Mouse (Mus musculus): ENCODE data around the gene Foxred2.

Gene Foxred2

GRCm38 (mm10) chr15:77956404-77956901 is at the start of gene Foxred2:
Gene Foxred2 (minus strand): TSS chr15:77956722.
- DNase-seq: peak; percentile 82

GRCm38 (mm10) chr15:78003929-78004328 is 47.4 kb upstream of the Foxred2 start:
- peak; percentile 2 for DNase-seq

GRCm38 (mm10) chr15:78001400-78001799 is 44.9 kb upstream of the Foxred2 start:
- no peak for DNase-seq

DNA sequence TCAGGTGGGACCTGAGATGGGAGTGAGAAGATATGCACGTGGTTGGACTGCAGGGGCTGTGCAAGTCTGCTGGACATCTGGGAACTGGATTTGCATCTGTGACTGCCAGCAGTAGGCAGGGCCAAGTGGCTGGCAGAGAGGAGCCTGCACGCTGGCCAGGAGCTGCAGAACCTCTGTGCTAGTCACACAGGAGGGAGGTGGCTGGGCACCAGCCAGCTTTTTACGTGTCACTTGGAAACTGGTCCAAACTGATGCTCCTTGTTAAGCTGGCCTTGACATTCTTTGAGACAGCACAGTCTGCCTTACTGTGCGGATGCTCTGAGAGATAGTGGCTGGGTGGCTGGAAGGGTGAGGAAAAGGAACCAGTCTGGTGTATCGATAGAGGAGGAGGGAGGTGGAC is 32.0 kb upstream of the Foxred2 start:
- DNase-seq: no peak

GRCm38 (mm10) chr15:77983391-77983790 is 26.9 kb upstream of the Foxred2 start:
- no peak for DNase-seq

- peak; percentile 28 for DNase-seq
Measured at GRCm38 (mm10) chr15:77982195-77982939, 25.8 kb upstream of the Foxred2 start.

GRCm38 (mm10) chr15:77981181-77981680 is 24.7 kb upstream of the Foxred2 start:
- no peak for DNase-seq

DNA sequence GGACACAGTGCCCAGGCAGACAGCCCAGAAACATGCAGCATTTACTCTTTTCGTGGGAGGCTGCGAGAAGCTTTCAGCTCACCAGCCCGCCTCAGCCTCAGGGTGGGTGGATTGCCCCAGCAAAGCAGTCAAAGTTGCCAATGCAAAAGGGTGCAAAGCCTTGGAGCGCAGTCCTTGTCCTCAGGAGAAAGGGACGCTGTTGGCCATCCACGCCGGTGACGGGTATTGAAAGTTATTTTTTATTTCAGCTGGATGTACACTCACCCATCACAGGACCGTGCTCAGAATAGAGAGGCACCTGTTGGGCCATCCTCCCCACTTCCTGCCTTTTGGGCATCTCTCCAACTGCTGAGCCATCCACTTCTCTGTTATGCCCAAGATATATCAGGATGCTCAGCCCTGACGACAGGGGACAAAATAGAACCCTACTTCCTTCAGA is 22.9 kb upstream of the Foxred2 start:
- DNase-seq: no peak

GRCm38 (mm10) chr15:77977663-77978062 is 21.1 kb upstream of the Foxred2 start:
- DNase-seq: no peak

- DNase-seq: no peak
Measured at GRCm38 (mm10) chr15:77974165-77974841, 17.8 kb upstream of the Foxred2 start.

DNA sequence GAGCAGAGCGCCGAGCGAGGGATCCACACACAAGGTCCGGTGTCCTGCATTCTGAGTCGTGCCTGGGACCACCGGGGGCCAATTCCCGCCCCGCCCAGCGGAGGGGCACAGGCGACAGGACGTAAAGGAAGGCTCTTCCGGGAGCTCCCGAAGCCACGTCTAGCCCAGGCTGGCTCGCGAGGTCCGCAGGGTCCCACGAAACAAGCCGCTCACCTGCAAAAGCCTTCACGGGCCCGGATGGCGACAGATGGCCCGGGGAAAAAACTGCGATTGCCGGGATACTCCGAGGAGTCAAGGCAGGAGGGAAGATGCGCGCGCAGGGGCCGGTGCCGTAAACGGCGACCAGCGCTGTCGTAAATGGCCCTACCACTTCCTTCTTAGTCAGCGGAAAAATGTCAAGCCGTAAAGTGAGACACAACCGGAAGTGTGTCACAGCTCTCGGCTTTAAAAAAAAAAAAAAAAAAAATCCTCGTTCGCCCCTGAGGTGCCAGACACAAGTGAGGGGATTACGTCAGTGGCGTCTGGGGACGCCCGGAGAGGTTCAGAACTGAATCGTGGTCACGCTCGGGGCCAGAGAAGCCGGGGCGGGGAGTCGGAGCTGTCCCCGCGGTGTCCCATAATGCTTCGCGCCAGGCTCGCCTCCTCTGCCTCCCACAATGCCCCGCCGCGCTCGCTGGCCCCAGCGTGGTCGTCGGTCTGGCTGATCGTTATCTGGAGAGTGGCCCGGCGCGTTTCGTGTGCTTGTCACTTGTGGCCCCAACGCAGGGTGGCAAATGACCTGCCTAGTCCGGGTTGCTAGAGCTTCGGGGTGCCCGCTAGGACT is 14.2 kb upstream of the Foxred2 start, which contains the start of gene Eif3d:
Gene Eif3d (minus strand): TSS at position 344 of the 823 bp plus-strand sequence.
- peak; percentile 99 for DNase-seq

GRCm38 (mm10) chr15:77969940-77970469 is 13.5 kb upstream of the Foxred2 start:
- peak; percentile 7 for DNase-seq

DNA sequence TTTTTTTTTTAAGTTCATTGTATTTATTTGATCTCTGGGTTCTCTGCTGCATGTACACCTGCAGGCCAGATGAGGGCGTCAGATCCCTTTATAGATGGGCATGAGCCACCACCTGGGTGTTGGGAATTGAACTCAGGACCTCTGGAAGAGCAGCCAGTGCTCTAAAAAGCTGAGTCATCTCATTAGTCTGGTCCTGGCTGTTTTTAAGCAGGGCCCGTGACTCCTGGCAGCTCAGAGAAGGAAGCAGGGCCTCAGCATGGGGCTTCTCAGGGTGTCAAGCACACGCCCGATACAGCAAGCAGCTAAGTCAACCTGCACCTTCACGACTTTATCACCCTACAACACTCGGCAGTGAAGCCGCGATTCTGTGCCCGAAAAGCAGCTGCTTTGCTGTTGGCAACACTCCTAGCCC is 8.6 kb upstream of the Foxred2 start:
- DNase-seq: no peak

- no peak for DNase-seq
Measured at GRCm38 (mm10) chr15:77962447-77962846, 5.9 kb upstream of the Foxred2 start.

- no peak for DNase-seq
Measured at GRCm38 (mm10) chr15:77960693-77961092, 4.2 kb upstream of the Foxred2 start.

- no peak for DNase-seq
Measured at GRCm38 (mm10) chr15:77958071-77958470, 1.5 kb upstream of the Foxred2 start.

GRCm38 (mm10) chr15:77957625-77958024 is 1.1 kb upstream of the Foxred2 start:
- DNase-seq: no peak

DNA sequence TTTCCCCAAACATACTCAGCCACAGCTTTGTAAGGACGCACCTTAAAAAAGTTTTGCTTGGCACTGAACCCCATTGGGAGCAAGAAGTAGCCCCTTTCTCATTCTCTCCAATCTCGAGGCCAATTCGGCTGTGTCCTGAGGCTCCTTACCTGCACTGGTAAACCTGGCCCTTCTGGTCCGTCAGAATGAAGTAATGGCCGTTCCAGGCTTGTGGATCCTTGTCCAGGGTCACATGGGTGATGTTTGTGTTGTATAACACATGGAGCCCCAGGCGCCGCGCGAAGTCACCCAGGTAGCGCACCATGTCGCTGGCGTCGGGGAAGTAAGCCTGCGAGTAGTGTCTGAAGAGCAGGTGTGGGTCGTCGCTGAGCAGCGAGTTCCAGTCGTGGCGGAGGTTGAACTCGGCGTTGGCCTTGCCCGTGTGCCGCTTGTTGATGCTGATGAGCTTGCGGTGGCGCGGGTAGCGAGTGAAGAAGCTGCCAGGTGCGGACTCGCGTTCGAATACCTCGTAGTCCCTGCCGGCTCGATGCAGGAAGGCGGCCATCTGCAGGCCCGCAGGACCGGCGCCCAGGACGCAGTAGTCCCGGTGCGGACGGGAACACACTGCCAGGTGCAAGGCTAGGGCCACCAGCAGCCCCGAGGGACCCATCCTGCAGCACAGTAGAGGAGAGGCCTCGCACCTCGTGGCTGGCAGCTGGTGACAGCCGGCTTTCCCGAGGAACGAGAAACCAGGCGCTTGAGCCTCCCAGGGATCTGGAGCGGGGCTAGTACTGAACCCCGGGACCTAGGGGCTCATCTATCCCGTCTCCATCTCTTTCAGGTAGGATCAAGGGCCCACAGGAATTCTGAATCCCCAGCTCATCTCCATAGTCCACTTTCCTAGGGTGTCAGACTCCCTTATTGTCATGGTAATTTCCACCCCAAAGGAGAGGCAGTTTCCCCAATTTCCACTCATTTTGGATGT is 800 bp downstream of the Foxred2 start:
- DNase-seq: no peak

- DNase-seq: no peak
Measured at GRCm38 (mm10) chr15:77954362-77954761, 2.2 kb downstream of the Foxred2 start.

DNA sequence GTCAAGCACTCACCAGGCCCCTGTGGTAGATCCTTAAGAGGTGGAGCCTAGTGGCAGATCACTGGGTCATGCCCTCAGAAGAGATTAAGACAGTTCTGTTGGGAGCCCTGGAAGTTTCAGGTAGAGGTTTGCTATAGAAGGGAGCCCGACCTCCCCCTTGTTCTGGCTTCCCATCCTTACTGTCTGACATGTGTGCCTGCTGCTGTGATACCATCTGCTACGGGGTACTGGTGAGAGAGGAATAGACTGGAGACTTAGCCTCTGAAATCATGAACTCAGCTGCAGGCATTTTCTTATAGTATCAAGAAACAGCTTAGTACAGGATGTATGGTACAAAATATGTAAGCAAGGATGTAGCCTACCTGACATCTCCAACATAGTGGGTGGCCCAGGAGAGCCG is 3.6 kb downstream of the Foxred2 start:
- no peak for DNase-seq

DNA sequence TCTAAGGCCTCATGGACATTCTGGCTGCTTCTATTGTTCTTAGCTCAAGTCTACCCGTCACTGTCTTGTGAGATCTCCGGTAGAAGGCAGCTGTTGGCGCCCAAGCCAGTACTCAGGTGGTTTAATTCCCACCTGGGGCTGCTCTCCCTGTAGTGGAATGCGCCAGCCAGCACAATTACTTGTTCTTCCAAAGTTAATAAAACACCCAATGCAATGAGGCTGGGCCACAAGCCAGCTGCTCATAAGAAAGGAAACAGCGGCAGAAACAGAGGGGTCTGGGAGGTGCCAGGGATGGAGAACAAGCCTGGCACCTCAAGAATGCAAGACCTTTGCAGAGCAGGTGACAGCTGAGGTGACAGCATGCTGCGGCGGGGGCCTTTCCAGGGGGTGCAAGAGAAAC is 7.5 kb downstream of the Foxred2 start:
- DNase-seq: no peak

All from lung, postnatal 36 days (tissue).